Comparison of ENCODE assay signal across 24 mouse cellular contexts in the genomic region with DNA sequence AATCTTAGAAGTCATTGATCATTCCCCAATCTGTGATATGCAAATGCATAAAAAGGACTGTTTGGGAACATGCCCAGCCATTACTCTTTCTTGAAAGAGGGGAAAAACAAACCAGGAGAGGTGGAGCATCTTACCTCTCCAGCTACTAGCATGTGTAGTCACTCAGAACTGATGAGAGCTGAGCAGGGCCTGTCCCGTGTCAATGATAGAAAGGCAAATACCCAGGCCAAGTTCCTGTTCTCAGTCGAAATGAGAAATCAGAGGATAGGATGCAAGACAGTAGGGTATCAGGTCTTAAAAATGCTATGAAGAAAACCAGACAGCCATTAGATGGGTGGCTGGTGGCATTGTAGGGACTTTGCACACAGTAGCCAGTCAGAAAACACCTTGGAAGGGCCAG.
"Had no signal": no experiment of that assay in that cellular context is flagged by ENCODE, and none has a peak within 500 bp of the region (broad histone marks: within the 10 kb centered on the region; RNA-seq: fewer than 3 reads in every experiment).

No protein-coding gene starts in this region.

- ATAC-seq: hindbrain, embryonic 16.5 days; intestine, embryonic 15.5 days; intestine, postnatal 0 days had no signal

- H3K9ac ChIP-seq: heart, embryonic 12.5 days; hindbrain, embryonic 12.5 days; hindbrain, embryonic 14.5 days; intestine, embryonic 15.5 days; limb, embryonic 12.5 days; liver, embryonic 13.5 days had no signal

- H3K4me1 ChIP-seq: hindbrain, embryonic 12.5 days; liver, embryonic 13.5 days had no signal

- H3K4me3 ChIP-seq: heart, embryonic 10.5 days; heart, embryonic 12.5 days; hindbrain, embryonic 10.5 days; hindbrain, embryonic 12.5 days; intestine, embryonic 15.5 days; left cerebral cortex, adult 2 months; limb, embryonic 10.5 days; limb, embryonic 12.5 days; liver, embryonic 13.5 days had no signal

- H3K27me3 ChIP-seq: heart, embryonic 12.5 days; hindbrain, embryonic 12.5 days; intestine, embryonic 15.5 days; limb, embryonic 12.5 days; liver, embryonic 13.5 days had no signal

- H3K9me3 ChIP-seq: heart, embryonic 10.5 days; hindbrain, embryonic 10.5 days; intestine, embryonic 15.5 days; limb, embryonic 10.5 days; limb, embryonic 12.5 days; liver, embryonic 13.5 days had no signal

- DNase-seq: gastrocnemius, postnatal 14 days; gastrocnemius, postnatal 36 days; heart, adult 18-20 months; heart, postnatal 10 days; heart, postnatal 4 days; kidney, adult 18-20 months; kidney, adult 8-10 months; kidney, postnatal 14 days; kidney, postnatal 36 days; liver; liver, embryonic 13.5 days had no signal

- H3K36me3 ChIP-seq: heart, embryonic 10.5 days; heart, embryonic 12.5 days; hindbrain, embryonic 10.5 days; hindbrain, embryonic 12.5 days; intestine, embryonic 15.5 days; limb, embryonic 10.5 days; limb, embryonic 12.5 days; liver, embryonic 13.5 days had no signal

- H3K27ac ChIP-seq: heart, embryonic 10.5 days; hindbrain, embryonic 10.5 days; hindbrain, embryonic 12.5 days; hindbrain, embryonic 14.5 days; intestine, embryonic 15.5 days; kidney, postnatal 0 days; left cerebral cortex, adult 2 months; limb, embryonic 10.5 days; limb, embryonic 12.5 days; liver, embryonic 13.5 days had no signal

- H3K4me2 ChIP-seq: heart, embryonic 12.5 days; hindbrain, embryonic 12.5 days; hindbrain, embryonic 14.5 days; intestine, embryonic 15.5 days; limb, embryonic 12.5 days; liver, embryonic 11.5 days; liver, embryonic 13.5 days had no signal
